Mouse (Mus musculus): ENCODE results near the gene Adgrg1. TPM values are rescaled to one million over a fixed set of nuclear protein-coding genes. Genes with fewer than 3 reads are reported as not detected.

Adgrg1 gene
- polyA plus RNA-seq, 1 experiment from 2014 or later: 109 TPM

DNA sequence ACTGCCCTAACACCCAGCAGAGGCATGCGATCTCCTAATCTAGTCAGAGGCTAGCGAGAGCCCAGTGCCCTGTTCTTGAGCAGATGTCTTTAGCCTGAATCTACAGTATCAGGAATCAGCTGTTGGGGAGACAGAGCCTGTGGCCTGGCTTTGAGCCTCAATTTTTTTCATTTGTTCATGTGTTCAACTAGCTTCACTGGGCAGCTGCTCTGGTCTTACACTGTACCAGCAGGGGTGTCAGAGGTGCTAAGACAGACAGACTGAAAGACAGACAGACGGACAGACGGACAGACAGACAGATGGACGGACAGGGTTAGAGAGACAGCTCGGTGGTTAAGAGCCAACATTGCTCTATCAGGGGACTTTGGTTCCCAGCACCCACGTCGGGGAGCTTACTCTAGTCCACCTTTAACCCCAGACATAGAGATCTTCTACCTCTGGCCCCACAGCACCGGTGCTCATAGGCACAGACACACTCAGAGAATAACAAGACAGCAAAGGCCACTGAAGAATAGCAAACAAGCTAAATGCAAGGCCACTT lies 17.0 kb downstream of the Adgrg1 start:
- Histone ChIP-seq H3K9me3 (replicated peaks; ENCODE audit: low read length) (no peaks in the 10 kb centered on the region), H3K9ac (ENCODE audit: low read depth, low read length) (no peak overlapping the region), H3K4me1 (replicated peaks; ENCODE audit: insufficient read depth, low read length) (peaks cover 21% of the 10 kb centered on the region), H3K4me3 (replicated peaks; ENCODE audit: low read depth, low read length) (no peak overlapping the region), H3K4me2 (ENCODE audit: low read length) (no peak overlapping the region), H3K27me3 (ENCODE audit: insufficient read depth, low read length) (no peaks in the 10 kb centered on the region), H3K27ac (no peak overlapping the region), H3K36me3 (ENCODE audit: insufficient read depth, low read length) (no peaks in the 10 kb centered on the region)
- ATAC-seq (replicated peaks; ENCODE audit: low FRiP score, low read depth) (no peak), DNase-seq (ENCODE audit: low spot score) (no peak)
- 80% methylated on average over 9 of the region's 9 CpGs for WGBS
- no peak for TF ChIP-seq CTCF (IDR thresholded peaks at IDR 0.05; ENCODE audit: low read depth)

DNA sequence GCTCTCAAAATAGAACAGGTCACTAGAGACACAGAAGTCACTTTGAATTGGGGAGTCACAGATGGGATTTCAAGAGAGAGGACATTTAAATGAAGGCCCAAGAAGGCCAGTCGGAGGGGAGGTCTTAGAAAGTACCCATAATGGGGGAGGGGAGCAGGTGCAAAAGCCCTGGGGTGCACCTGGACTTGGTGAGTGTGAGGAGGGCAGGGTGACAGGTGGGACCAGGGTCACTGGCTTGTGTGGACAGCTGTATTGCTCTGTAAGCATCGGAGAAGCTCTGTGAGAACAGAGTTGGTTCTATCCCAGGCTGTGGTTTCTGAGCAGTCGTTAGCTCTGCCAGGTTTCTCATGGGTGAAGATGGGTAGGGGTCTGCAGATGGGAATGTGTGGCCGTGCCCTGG lies 17.5 kb downstream of the Adgrg1 start:
- no peak for TF ChIP-seq CTCF (IDR thresholded peaks at IDR 0.05; ENCODE audit: low read depth)
- H3K27me3 ChIP-seq (ENCODE audit: insufficient read depth, low read length): no peaks in the 10 kb centered on the region

DNA sequence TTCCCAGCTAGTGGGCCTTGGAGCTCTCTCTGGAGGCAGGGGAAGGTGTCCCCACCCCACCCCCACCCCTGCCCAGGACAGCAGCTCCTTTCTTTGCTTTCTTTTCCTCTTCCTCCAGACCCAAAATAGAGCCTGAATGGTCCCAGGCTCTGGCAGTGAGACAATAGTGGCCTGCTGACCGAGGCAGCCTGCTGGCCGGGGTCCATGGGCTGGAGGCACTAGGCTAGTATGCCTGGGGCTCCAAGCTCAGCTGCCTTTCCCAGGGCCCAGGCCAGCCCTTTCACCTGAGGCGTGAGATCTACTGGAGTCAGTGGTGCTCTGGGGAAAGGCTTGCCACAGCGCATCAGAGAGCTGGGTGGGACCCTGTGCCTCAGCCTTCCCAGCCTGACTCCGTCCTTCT lies 18.0 kb downstream of the Adgrg1 start:
- H3K4me1 ChIP-seq (replicated peaks; ENCODE audit: insufficient read depth, low read length): peaks cover 26% of the 10 kb centered on the region
- no peak overlapping the region for H3K4me2 ChIP-seq (ENCODE audit: low read length)
- H3K27ac ChIP-seq: peak overlapping the region; percentile 42; the same call in 1 of the 2 replicates
- no peaks in the 10 kb centered on the region for H3K27me3 ChIP-seq (ENCODE audit: insufficient read depth, low read length)
- no peak overlapping the region for H3K4me3 ChIP-seq (replicated peaks; ENCODE audit: low read depth, low read length)
- no peak overlapping the region for H3K9ac ChIP-seq (ENCODE audit: low read depth, low read length)
- no peaks in the 10 kb centered on the region for H3K9me3 ChIP-seq (replicated peaks; ENCODE audit: low read length)
- no peak for TF ChIP-seq CTCF (IDR thresholded peaks at IDR 0.05; ENCODE audit: low read depth)
- DNase-seq (ENCODE audit: low spot score) (peak; percentile 28), ATAC-seq (replicated peaks; ENCODE audit: low FRiP score, low read depth) (no peak)
- no peaks in the 10 kb centered on the region for H3K36me3 ChIP-seq (ENCODE audit: insufficient read depth, low read length)
- 67% methylated on average over 5 of the region's 5 CpGs for WGBS

More for the DNA sequence above, 17.5 kb downstream of the Adgrg1 start:
- H3K4me1 ChIP-seq (replicated peaks; ENCODE audit: insufficient read depth, low read length): peaks cover 23% of the 10 kb centered on the region
- DNase-seq (ENCODE audit: low spot score) (no peak), ATAC-seq (replicated peaks; ENCODE audit: low FRiP score, low read depth) (no peak)
- H3K9ac ChIP-seq (ENCODE audit: low read depth, low read length): no peak overlapping the region
- peak overlapping the region; percentile 42; the same call in 1 of the 2 replicates for H3K27ac ChIP-seq
- H3K9me3 ChIP-seq (replicated peaks; ENCODE audit: low read length): no peaks in the 10 kb centered on the region
- no peak overlapping the region for H3K4me2 ChIP-seq (ENCODE audit: low read length)
- no peaks in the 10 kb centered on the region for H3K36me3 ChIP-seq (ENCODE audit: insufficient read depth, low read length)
- no peak overlapping the region for H3K4me3 ChIP-seq (replicated peaks; ENCODE audit: low read depth, low read length)
- WGBS: 84% methylated on average over 4 of the region's 4 CpGs

DNA sequence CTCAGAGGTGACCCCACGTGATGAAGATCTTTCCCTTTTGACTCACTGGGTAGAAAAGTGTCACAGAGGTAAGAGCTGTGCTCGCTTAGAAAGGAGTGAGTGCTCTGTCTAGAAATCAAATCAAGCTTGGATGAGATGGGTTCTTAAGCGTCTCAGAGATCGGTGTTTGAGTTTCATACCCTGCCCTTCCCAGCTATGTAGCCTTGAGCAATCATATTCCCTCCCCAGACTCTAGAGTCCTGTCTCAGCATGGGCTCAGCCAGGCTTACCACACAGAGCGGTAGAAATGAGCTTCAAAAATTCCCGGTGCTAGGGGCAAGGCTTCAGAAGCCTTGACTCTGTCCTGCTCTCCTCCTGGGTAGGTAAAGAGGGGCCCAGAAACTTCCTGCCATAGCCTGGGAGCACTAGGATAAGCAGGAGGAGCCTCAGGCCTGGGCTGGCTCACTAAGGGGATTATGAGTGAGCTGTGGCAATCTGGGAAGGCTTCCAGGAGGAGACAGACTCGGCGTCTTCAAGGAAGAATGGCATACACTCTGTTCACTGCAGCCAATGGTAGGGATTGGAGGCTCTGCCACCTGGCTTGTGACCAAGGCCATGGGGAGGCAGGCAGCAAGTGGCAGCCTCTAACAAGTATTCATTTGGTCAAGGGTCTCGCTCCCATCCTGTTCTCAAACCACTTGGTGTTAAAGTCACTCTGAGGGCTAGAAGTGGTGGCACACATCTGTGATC lies 18.6 kb downstream of the Adgrg1 start:
- H3K36me3 ChIP-seq (ENCODE audit: insufficient read depth, low read length): no peaks in the 10 kb centered on the region
- H3K4me1 ChIP-seq (replicated peaks; ENCODE audit: insufficient read depth, low read length): peaks cover 28% of the 10 kb centered on the region
- H3K4me2 ChIP-seq (ENCODE audit: low read length): no peak overlapping the region
- no peaks in the 10 kb centered on the region for H3K27me3 ChIP-seq (ENCODE audit: insufficient read depth, low read length)
- H3K4me3 ChIP-seq (replicated peaks; ENCODE audit: low read depth, low read length): no peak overlapping the region
- H3K27ac ChIP-seq: peak overlapping the region; percentile 15; the same call in 1 of the 2 replicates
- no peaks in the 10 kb centered on the region for H3K9me3 ChIP-seq (replicated peaks; ENCODE audit: low read length)
- WGBS: 71% methylated on average over 9 of the region's 9 CpGs
- TF ChIP-seq CTCF (IDR thresholded peaks at IDR 0.05; ENCODE audit: low read depth): no peak
- no peak overlapping the region for H3K9ac ChIP-seq (ENCODE audit: low read depth, low read length)
- ATAC-seq (replicated peaks; ENCODE audit: low FRiP score, low read depth) (no peak), DNase-seq (ENCODE audit: low spot score) (no peak)

DNA sequence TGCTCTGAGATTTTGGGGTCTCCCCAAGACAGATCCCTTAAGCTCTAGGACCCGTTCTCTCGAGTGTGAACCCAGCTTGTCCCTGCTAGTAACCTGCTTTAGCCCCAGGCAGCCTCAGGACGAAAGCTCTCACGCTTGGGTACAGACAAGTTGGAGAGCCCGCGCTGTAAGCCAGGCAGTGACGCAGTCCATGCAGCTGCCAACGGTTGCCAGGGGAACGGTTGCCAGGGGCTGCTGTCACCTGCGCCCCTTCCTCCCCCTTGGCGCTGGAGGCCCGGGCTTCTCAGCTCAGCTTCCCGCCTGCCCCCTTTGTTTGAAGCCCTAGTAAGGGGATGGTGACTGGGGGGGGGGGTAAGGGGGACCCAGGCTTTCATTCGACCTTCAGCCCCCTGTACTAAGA lies 19.5 kb downstream of the Adgrg1 start:
- WGBS: 4% methylated on average over 14 of the region's 14 CpGs
- H3K9me3 ChIP-seq (replicated peaks; ENCODE audit: low read length): no peaks in the 10 kb centered on the region
- no peak overlapping the region for H3K9ac ChIP-seq (ENCODE audit: low read depth, low read length)
- H3K4me2 ChIP-seq (ENCODE audit: low read length): no peak overlapping the region
- ATAC-seq (replicated peaks; ENCODE audit: low FRiP score, low read depth) (peak; percentile 66; the same call in 1 of the 2 replicates), DNase-seq (ENCODE audit: low spot score) (peak; percentile 76)
- peaks cover 30% of the 10 kb centered on the region for H3K4me1 ChIP-seq (replicated peaks; ENCODE audit: insufficient read depth, low read length)
- no peaks in the 10 kb centered on the region for H3K36me3 ChIP-seq (ENCODE audit: insufficient read depth, low read length)
- no peak overlapping the region for H3K4me3 ChIP-seq (replicated peaks; ENCODE audit: low read depth, low read length)
- TF ChIP-seq CTCF (IDR thresholded peaks at IDR 0.05; ENCODE audit: low read depth): no peak
- H3K27me3 ChIP-seq (ENCODE audit: insufficient read depth, low read length): no peaks in the 10 kb centered on the region
- H3K27ac ChIP-seq: no peak overlapping the region

DNA sequence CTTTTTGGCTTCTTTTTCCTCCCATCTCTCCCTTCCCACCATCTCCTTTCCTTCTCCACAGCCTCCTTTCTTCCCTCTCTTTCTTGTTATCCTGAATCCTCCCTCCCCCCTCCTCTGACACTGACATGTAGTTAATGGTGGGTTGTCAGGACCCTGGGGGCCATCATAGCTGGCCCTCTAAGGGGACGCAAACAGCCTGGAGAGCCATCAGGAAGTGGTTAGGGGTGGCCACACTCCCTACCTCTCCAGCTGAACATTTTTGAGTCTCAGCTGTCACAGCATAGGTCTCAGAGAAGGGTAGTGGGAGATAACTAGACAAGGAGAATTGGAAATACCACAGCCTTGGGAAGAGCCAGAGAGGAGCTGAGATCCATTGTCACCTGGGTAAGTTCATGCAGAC lies 20.0 kb downstream of the Adgrg1 start:
- Histone ChIP-seq H3K27me3 (ENCODE audit: insufficient read depth, low read length) (no peaks in the 10 kb centered on the region), H3K9me3 (replicated peaks; ENCODE audit: low read length) (no peaks in the 10 kb centered on the region), H3K4me1 (replicated peaks; ENCODE audit: insufficient read depth, low read length) (peaks cover 30% of the 10 kb centered on the region), H3K4me2 (ENCODE audit: low read length) (no peak overlapping the region), H3K27ac (no peak overlapping the region), H3K36me3 (ENCODE audit: insufficient read depth, low read length) (no peaks in the 10 kb centered on the region), H3K9ac (ENCODE audit: low read depth, low read length) (no peak overlapping the region), H3K4me3 (replicated peaks; ENCODE audit: low read depth, low read length) (no peak overlapping the region)
- ATAC-seq (replicated peaks; ENCODE audit: low FRiP score, low read depth) (no peak), DNase-seq (ENCODE audit: low spot score) (no peak)
- no peak for TF ChIP-seq CTCF (IDR thresholded peaks at IDR 0.05; ENCODE audit: low read depth)
- WGBS: 37% methylated on average over 1 of the region's 1 CpGs
